Mouse (Mus musculus): ENCODE data around the gene Kif1c. TPM values are rescaled to one million over a fixed set of nuclear protein-coding genes. Genes with fewer than 3 reads are reported as not detected.
"Not testable (repeated sequence)": the region's sequence is repeated elsewhere in the genome, so short reads cannot be mapped to it uniquely, and the experiment has no call there.

Kif1c gene
- polyA plus RNA-seq, 1 experiment, result 13.7 TPM

DNA sequence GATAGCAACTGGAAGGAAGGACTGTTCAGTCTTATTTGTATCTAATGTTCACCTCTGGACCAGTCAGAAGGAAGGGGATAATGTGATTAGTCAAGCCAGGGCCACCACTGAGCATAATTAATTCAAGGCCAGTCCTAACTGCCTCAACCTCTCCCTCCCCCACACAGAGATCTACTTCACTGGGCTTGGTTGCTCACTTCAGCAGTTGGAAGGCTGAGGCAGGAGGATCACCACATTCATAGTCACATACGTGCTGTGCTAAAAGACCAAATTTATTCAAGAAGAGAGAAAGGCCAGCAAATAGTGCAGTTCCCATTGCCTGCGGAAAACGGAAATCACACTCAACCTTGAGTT, 63.2 kb downstream of the Kif1c start:
- TF ChIP-seq CTCF (IDR thresholded peaks at IDR 0.05; ENCODE audit: control insufficient read depth, insufficient read depth, low read length), result no peak
- TF ChIP-seq POLR2A (IDR thresholded peaks at IDR 0.05; ENCODE audit: borderline replicate concordance, control insufficient read depth, low read depth, low read length), result no peak
- WGBS, result 25% methylated on average over 3 of the region's 3 CpGs
- Histone ChIP-seq H3K4me1 (ENCODE audit: control insufficient read depth, insufficient read depth, low read length) (peaks cover 1% of the 10 kb centered on the region; the same call in 1 of the 2 replicates), H3K4me3 (replicated peaks; ENCODE audit: control insufficient read depth, low read depth, low read length) (peak overlapping the region; percentile 91), H3K27ac (ENCODE audit: control insufficient read depth, insufficient read depth, low read depth, low read length, poor library complexity) (peak overlapping the region; percentile 58; the same call in 1 of the 2 replicates)

DNA sequence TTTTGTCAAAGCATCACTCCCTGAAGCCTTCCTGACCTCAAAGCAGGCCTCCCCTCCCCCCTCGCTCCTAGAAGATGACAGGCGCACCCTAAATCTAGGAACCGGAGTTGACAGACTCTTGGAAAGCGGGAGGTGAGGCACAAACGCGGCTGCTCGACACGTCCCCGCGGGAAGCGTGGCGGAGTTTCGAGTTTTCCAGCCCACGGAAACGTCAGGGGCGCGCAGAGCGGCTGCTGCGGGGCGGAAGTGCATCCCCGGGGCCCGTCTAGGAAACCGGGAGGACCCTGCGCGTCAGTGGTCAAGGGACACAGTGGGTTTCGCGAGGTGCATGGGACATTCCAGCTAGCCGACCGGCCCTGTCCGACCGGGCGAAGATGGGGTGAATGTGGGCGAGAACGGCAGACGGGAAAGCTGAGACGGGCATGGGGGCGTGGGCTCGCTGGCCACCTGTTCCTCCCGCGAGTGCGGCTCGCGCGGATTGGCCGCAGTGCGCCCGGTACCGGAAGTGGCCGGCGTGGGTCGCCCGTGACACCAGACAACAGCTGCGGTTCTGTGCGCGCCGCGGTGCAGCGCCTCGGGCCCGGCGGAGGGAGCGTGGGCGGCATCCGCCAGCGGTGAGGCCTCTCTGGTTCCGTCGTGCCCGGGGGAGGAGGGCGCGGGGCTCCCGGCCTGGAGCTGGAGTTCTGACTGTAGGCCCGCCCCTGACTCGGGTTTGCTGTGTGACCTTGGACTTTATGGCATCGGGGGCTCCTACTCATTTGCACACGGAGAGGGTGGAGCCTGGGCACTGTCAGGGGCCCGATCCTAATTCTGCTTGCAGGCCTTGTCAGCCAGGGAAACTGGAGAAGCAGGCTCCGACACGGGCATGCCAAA, 63.8 kb downstream of the Kif1c start, which contains the start of gene Zfp3:
Gene Zfp3 (plus strand): TSS at position 274 of the 873 bp plus-strand sequence.
- H3K27ac ChIP-seq (ENCODE audit: control insufficient read depth, insufficient read depth, low read depth, low read length, poor library complexity), result peak within 1 kb of the TSS; percentile 58
- TF ChIP-seq CTCF (IDR thresholded peaks at IDR 0.05; ENCODE audit: control insufficient read depth, insufficient read depth, low read length), result no peak
- peak; percentile 33; the same call in 1 of the 2 replicates for TF ChIP-seq POLR2A (IDR thresholded peaks at IDR 0.05; ENCODE audit: borderline replicate concordance, control insufficient read depth, low read depth, low read length)
- H3K4me3 ChIP-seq (replicated peaks; ENCODE audit: control insufficient read depth, low read depth, low read length), result peak within 1 kb of the TSS; percentile 91
- WGBS, result under 1% methylated on average over 78 of the region's 78 CpGs
- peaks cover 1% of the 10 kb centered on the region; the same call in 1 of the 2 replicates for H3K4me1 ChIP-seq (ENCODE audit: control insufficient read depth, insufficient read depth, low read length)

DNA sequence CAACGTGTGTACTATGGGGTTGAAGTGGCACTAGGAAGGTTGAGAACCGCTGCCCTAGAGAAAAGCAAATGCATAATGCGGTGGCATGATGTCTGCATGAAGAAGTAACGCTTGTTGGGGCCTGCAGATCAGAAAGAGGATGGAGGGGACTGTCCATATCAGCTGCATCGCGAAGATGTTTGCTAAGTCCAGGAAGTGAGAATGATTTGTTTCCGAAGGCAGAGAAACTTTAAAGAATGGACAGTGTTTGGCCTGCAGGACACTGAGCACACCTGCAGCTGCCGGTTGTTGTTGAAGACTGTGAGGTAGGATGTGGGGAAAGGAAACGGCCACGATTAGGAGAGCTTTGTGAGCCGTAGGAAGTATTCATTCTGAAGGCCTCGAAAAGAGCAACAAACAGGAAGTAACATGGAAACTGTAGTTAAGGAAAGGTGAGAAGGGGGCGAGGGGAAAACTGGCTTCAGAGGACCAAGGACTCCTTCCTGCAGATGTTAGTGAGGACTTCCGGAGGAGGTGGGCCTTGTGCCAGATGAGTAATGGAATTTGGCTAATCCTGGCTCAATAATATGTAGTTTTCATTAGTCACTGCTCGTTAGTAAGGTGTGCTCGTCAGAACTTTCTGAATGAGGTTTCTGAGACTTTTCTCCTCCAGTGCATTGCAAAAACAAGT, 65.6 kb downstream of the Kif1c start:
- 34% methylated on average over 16 of the region's 16 CpGs for WGBS
- TF ChIP-seq POLR2A (IDR thresholded peaks at IDR 0.05; ENCODE audit: borderline replicate concordance, control insufficient read depth, low read depth, low read length) (no peak), CTCF (IDR thresholded peaks at IDR 0.05; ENCODE audit: control insufficient read depth, insufficient read depth, low read length) (no peak)
- Histone ChIP-seq H3K4me1 (ENCODE audit: control insufficient read depth, insufficient read depth, low read length) (peaks cover 1% of the 10 kb centered on the region; the same call in 1 of the 2 replicates), H3K27ac (ENCODE audit: control insufficient read depth, insufficient read depth, low read depth, low read length, poor library complexity) (no peak overlapping the region), H3K4me3 (replicated peaks; ENCODE audit: control insufficient read depth, low read depth, low read length) (no peak overlapping the region)

DNA sequence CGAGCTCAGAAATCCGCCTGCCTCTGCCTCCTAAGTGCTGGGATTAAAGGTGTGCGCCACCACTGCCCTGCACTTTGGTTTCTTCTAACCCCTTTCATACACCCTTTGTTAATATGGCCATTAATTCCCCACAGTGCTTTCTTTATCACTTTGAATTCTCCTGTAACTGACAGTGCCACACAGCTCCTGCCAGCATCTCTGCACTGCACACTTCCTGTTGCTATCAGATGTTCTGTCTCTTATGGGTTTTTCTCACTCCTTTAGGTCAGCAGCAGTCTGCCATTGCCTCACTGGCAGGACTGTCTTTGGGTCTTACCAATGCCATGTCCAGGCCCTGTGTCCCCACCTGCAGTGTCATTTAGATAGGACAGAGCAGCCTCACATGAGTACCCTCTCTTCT, 70.5 kb downstream of the Kif1c start:
- H3K27ac ChIP-seq (ENCODE audit: control insufficient read depth, insufficient read depth, low read depth, low read length, poor library complexity), result no peak overlapping the region
- no peak overlapping the region for H3K4me3 ChIP-seq (replicated peaks; ENCODE audit: control insufficient read depth, low read depth, low read length)
- no peaks in the 10 kb centered on the region for H3K4me1 ChIP-seq (ENCODE audit: control insufficient read depth, insufficient read depth, low read length)
- TF ChIP-seq CTCF (IDR thresholded peaks at IDR 0.05; ENCODE audit: control insufficient read depth, insufficient read depth, low read length) (no peak), POLR2A (IDR thresholded peaks at IDR 0.05; ENCODE audit: borderline replicate concordance, control insufficient read depth, low read depth, low read length) (no peak)
- WGBS, result 53% methylated on average over 3 of the region's 3 CpGs

GRCm38 (mm10) chr11:70776830-70777571, 76.7 kb downstream of the Kif1c start:
- no peaks in the 10 kb centered on the region; the same call in 1 of the 2 replicates for H3K4me1 ChIP-seq (ENCODE audit: control insufficient read depth, insufficient read depth, low read length)
- TF ChIP-seq CTCF (IDR thresholded peaks at IDR 0.05; ENCODE audit: control insufficient read depth, insufficient read depth, low read length), result peak; percentile 99
- no peak for TF ChIP-seq POLR2A (IDR thresholded peaks at IDR 0.05; ENCODE audit: borderline replicate concordance, control insufficient read depth, low read depth, low read length)
- H3K4me3 ChIP-seq (replicated peaks; ENCODE audit: control insufficient read depth, low read depth, low read length), result no peak overlapping the region
- 27% methylated on average over 17 of the region's 17 CpGs for WGBS
- no peak overlapping the region for H3K27ac ChIP-seq (ENCODE audit: control insufficient read depth, insufficient read depth, low read depth, low read length, poor library complexity)

- H3K4me1 ChIP-seq (ENCODE audit: control insufficient read depth, insufficient read depth, low read length), result no peaks in the 10 kb centered on the region; the same call in 1 of the 2 replicates
- TF ChIP-seq CTCF (IDR thresholded peaks at IDR 0.05; ENCODE audit: control insufficient read depth, insufficient read depth, low read length) (no peak), POLR2A (IDR thresholded peaks at IDR 0.05; ENCODE audit: borderline replicate concordance, control insufficient read depth, low read depth, low read length) (no peak)
- WGBS, result 52% methylated on average over 6 of the region's 6 CpGs
- H3K4me3 ChIP-seq (replicated peaks; ENCODE audit: control insufficient read depth, low read depth, low read length), result no peak overlapping the region
- H3K27ac ChIP-seq (ENCODE audit: control insufficient read depth, insufficient read depth, low read depth, low read length, poor library complexity), result no peak overlapping the region
These were observed 77.3 kb downstream of the Kif1c start for GRCm38 (mm10) chr11:70777634-70778033.

GRCm38 (mm10) chr11:70778058-70778457, 77.7 kb downstream of the Kif1c start:
- H3K4me3 ChIP-seq (replicated peaks; ENCODE audit: control insufficient read depth, low read depth, low read length); H3K27ac ChIP-seq (ENCODE audit: control insufficient read depth, insufficient read depth, low read depth, low read length, poor library complexity); H3K4me1 ChIP-seq (ENCODE audit: control insufficient read depth, insufficient read depth, low read length): not testable (repeated sequence)
- 0 out of 2 replicates have a peak, but pooled peaks have one; percentile 10 for TF ChIP-seq CTCF (IDR thresholded peaks at IDR 0.05; ENCODE audit: control insufficient read depth, insufficient read depth, low read length)
- WGBS, result 11% methylated on average over 6 of the region's 6 CpGs

Other genes starting within 250 kb of the Kif1c start
- 8.3 and 16.1 TPM in 2 replicates for gene Med11, start 248.6 kb upstream of the Kif1c start, polyA plus RNA-seq (2011; ENCODE audit: insufficient read depth, insufficient read length, low replicate concordance, missing spikeins)
- 0.66 and 1.5 TPM in 2 replicates for gene Zmynd15, start 241.1 kb upstream of the Kif1c start, polyA plus RNA-seq (2011; ENCODE audit: insufficient read depth, insufficient read length, low replicate concordance, missing spikeins)
- 0.59 and 3.2 TPM in 2 replicates for gene Cxcl16, start 240.6 kb upstream of the Kif1c start, polyA plus RNA-seq (2011; ENCODE audit: insufficient read depth, insufficient read length, low replicate concordance, missing spikeins)
- not detected in 2 replicates for gene Tm4sf5, start 195.3 kb upstream of the Kif1c start, polyA plus RNA-seq (2011; ENCODE audit: insufficient read depth, insufficient read length, low replicate concordance, missing spikeins)
- gene Vmo1, start 185.9 kb upstream of the Kif1c start, polyA plus RNA-seq (2011; ENCODE audit: insufficient read depth, insufficient read length, low replicate concordance, missing spikeins), result not detected in 2 replicates
- gene Gltpd2, start 181.4 kb upstream of the Kif1c start, polyA plus RNA-seq (2011; ENCODE audit: insufficient read depth, insufficient read length, low replicate concordance, missing spikeins), result not detected in 2 replicates
- 90.4 and 129 TPM in 2 replicates for gene Psmb6, start 175.2 kb upstream of the Kif1c start, polyA plus RNA-seq (2011; ENCODE audit: insufficient read depth, insufficient read length, low replicate concordance, missing spikeins)
- gene Gm40193, start 167.6 kb upstream of the Kif1c start, polyA plus RNA-seq (2011; ENCODE audit: insufficient read depth, insufficient read length, low replicate concordance, missing spikeins), result not detected in 2 replicates
- gene Pld2, start 160.5 kb upstream of the Kif1c start, polyA plus RNA-seq (2011; ENCODE audit: insufficient read depth, insufficient read length, low replicate concordance, missing spikeins), result 1.5 and 4.0 TPM in 2 replicates
- gene Mink1, start 137.7 kb upstream of the Kif1c start, polyA plus RNA-seq (2011; ENCODE audit: insufficient read depth, insufficient read length, low replicate concordance, missing spikeins), result 50.8 and 79.5 TPM in 2 replicates
- gene 4930544D05Rik, start 84.7 kb upstream of the Kif1c start, polyA plus RNA-seq (2011; ENCODE audit: insufficient read depth, insufficient read length, low replicate concordance, missing spikeins), result not detected in 2 replicates
- gene Chrne, start 81.3 kb upstream of the Kif1c start, polyA plus RNA-seq (2011; ENCODE audit: insufficient read depth, insufficient read length, low replicate concordance, missing spikeins), result 2.0 TPM in 1 of 2 replicates, not detected in the other
- gene Gp1ba, start 61.4 kb upstream of the Kif1c start, polyA plus RNA-seq (2011; ENCODE audit: insufficient read depth, insufficient read length, low replicate concordance, missing spikeins), result 8.6 and 28.3 TPM in 2 replicates
- gene Rnf167, start 53.3 kb upstream of the Kif1c start, polyA plus RNA-seq (2011; ENCODE audit: insufficient read depth, insufficient read length, low replicate concordance, missing spikeins), result 125 and 265 TPM in 2 replicates
- gene Slc25a11, start 53.1 kb upstream of the Kif1c start, polyA plus RNA-seq (2011; ENCODE audit: insufficient read depth, insufficient read length, low replicate concordance, missing spikeins), result 28.7 and 49.2 TPM in 2 replicates
- gene Pfn1, start 45.9 kb upstream of the Kif1c start, polyA plus RNA-seq (2011; ENCODE audit: insufficient read depth, insufficient read length, low replicate concordance, missing spikeins), result 840 and 1,173 TPM in 2 replicates
- 14.7 and 29.8 TPM in 2 replicates for gene Eno3, start 43.3 kb upstream of the Kif1c start, polyA plus RNA-seq (2011; ENCODE audit: insufficient read depth, insufficient read length, low replicate concordance, missing spikeins)
- gene Spag7, start 31.1 kb upstream of the Kif1c start, polyA plus RNA-seq (2011; ENCODE audit: insufficient read depth, insufficient read length, low replicate concordance, missing spikeins), result 37.1 and 70.9 TPM in 2 replicates
- 11.2 and 24.0 TPM in 2 replicates for gene Camta2, start 12.4 kb upstream of the Kif1c start, polyA plus RNA-seq (2011; ENCODE audit: insufficient read depth, insufficient read length, low replicate concordance, missing spikeins)
- gene Inca1, start 393 bp upstream of the Kif1c start, polyA plus RNA-seq (2011; ENCODE audit: insufficient read depth, insufficient read length, low replicate concordance, missing spikeins), result not detected in 2 replicates
- gene Zfp3, start 63.7 kb downstream of the Kif1c start, polyA plus RNA-seq (2011; ENCODE audit: insufficient read depth, insufficient read length, low replicate concordance, missing spikeins), result 1.1 and 1.7 TPM in 2 replicates
- gene Scimp, start 112.0 kb downstream of the Kif1c start, polyA plus RNA-seq (2011; ENCODE audit: insufficient read depth, insufficient read length, low replicate concordance, missing spikeins), result 1.9 TPM in 1 of 2 replicates, not detected in the other
- 12.6 and 28.8 TPM in 2 replicates for gene Rabep1, start 144.2 kb downstream of the Kif1c start, polyA plus RNA-seq (2011; ENCODE audit: insufficient read depth, insufficient read length, low replicate concordance, missing spikeins)